Mouse (Mus musculus): ENCODE measurements at regions not wholly inside any gene's neighbourhood (a gene's known extent, or its start where the extent isn't known, plus 50 kb on each side); places are given as distances from the start of the nearest gene placed in this dataset.

DNA sequence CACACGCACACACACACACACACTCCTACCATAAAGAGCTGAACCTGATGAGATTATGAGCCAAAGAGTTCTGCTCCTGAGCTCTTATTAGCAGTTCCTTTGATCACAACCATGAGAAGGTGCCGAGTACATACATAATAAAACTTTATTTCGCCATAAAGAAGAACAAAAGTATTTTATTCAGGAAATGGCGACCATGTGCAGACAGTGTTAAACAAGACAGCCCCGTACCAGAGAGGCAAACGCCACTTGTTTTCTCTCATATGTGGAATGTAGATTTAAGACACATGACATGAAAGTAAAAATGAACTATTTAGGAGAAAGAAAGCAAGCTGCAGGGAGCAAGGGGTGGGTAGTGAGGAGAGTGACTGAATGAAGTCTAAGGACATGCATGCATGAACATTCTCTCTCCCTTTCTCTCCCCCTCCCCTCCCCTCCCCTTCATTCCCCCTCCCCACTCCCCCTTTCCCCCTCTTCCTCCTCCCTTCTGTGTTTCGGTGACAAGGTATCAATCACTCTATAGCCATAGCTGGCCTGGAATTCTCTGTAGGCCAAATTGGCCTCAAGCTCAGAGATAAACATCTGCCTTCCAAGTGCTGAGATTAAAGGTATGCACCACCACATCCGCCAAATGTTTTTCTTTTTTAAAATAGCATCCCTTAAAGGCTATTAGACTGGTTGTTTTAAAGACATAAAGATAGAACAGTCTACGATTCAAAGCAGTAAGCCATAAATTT, 266.0 kb upstream of the Map3k7 start:
- DNase-seq (ENCODE audit: low read depth, low spot score), result no peak

DNA sequence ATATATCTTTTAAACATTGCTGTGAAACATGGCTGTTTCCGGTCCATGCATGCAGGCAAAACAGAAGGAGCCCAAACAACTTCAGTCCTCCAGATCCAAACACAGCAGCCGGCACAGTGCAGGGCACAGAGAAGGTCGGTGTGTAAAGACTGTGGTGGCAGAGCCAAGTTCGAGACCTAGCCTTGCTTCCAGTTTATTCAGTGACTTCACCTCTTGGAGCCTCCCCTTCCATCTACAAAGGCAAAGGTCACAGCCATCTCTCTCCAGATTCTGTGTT, 265.5 kb upstream of the Map3k7 start:
- DNase-seq (ENCODE audit: low read depth, low spot score), result no peak

DNA sequence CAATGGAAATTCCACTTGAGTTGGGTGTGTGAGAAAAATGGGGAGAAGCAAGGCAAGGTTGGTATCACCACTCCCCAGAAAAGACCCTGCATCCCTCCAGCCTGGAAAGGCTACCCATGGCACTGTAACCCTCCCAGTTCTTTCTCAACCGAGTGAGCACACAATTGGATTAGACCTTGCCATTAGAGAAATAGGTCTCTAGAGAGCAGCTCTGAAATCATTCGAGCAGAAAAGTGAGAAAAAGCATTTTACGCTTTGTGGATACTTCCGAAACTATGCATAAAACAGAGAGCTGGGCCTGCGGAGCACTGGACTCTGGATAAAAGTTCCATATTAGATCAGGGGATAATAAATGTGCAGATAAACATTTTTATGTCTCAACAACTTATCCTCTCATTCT, 264.6 kb upstream of the Map3k7 start:
- DNase-seq (ENCODE audit: low read depth, low spot score), result no peak

DNA sequence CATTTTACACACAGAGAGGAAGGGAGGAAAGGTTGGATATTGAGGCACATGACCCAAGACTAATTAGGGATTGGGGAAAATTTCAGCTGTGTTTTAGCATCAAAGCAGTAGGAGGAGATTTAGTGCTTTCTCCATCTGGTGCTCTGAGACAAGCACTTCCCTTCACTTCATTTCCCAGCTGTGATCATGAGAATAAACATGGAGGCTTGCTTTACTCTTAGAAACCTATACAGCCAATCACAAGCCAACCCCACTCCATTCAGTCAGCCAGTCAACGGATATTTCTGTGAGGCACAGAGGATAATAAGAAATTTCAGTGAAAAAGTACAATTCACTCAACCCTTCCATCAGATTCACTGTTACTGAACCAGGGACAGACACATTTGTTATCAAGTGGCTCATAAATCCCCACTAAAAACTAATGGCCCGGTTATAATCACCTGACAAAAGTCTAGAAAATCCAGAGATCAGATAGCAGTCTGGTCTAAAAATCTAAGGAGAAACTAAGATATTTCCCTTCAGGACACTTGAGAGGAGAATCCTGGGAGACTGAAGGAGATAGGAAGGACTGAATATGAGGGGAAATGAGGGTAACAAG, 249.7 kb upstream of the Map3k7 start:
- no peak for DNase-seq (ENCODE audit: low read depth, low spot score)

DNA sequence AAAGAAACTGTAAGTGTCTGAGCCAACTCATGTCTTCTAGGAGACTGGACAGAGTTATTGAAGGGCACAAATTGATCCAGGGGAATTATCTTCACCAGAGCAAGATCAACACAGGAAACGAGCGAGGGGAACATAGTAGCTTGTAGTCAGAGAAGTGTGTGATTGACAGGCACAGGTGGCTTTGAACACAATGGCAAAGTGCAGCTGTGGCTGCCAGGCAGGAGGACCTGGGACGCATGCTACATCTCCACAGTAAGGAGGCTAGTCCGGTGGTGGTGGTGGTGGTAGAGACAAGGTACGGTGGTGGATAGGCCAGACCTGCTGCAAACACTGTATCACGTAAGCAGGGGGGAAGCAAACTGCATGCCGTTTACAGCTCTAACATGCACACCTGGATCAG, 240.4 kb upstream of the Map3k7 start:
- DNase-seq (ENCODE audit: low read depth, low spot score), result no peak

DNA sequence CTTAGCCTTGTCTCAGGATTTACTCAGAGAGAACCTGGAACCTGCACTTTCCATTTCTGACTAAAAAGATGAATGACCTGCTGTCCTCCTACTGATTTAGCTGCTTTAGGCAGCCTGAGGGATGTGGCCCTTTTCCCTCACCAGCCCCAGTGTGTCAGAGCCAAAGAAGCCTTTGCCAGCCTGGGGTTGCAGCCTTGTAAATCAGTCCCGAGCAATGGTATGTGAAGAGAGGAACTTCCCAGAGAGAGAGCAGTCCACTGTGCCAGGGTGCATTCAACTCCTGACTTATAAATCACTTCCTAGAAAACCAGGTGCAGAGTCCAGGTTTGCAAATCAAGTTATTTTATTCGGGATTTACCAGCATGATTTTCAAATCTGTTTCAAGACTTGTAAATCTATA, 239.5 kb upstream of the Map3k7 start:
- DNase-seq (ENCODE audit: low read depth, low spot score), result no peak

DNA sequence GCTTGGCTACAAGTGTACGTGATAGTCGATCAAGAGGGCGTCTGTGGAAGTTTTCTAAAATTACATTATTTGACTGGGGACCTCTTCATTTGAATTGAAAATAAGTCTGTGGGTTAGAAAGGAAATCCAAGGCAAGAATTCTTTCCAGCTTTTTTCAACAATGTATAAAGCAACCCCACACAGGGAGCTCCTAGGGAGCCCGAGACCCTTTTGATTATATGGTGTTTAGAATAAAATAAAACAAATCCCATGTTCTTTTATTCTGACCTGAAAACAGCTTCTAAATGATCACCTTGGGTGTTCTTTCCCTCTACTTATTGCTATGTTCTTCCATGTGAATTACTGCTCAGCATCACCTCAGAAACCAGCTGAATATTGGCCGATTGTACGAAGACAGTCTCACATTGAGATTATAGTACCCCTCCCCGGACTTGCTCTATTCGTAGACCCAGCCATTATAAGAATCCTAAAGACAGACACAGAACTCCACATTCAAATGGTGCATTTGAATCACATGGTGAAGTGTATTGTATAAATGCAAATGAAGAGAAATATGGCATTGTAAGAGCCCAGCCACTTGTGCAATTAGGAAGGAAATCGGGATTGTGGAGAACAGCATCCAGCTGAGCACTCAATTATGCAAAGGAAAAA, 236.3 kb upstream of the Map3k7 start:
- DNase-seq (ENCODE audit: low read depth, low spot score), result peak; percentile 13

DNA sequence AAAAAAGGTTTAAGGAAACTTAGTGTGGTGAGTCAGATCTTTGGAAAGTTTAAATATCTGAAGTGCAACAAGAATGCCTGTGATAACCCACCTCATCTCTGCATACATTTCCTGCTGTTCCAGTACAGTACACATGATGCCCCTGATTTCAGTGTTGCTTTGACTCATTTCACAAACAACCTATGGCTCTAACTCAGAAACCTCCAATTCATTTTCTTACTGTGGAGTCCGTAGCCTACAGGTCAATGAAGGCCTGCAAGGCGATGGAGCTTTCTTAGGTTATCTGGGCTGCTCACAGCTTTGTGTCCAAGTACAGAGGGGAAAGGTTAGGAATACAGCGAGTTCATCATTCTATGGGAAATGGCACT, 235.8 kb upstream of the Map3k7 start:
- no peak for DNase-seq (ENCODE audit: low read depth, low spot score)

DNA sequence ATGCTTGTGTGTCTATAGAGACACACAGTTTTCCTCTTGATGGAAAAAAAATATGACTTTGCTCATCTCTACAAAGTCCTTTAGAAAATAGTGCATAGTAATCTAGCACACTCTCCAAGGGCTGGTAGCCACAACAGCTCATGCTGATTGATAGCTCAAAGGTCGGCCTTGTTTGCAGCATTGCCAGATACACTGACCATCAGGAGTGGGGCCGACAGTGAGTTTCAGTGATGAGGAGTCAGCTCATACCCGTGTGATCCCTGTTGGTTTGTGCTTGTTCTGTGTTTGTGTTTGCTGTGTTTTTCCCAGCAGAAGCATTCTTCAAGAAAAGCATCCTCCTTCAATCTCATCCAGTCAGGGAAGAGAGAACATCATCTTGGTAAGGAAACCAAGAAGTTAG, 220.1 kb upstream of the Map3k7 start:
- no peak for DNase-seq (ENCODE audit: low read depth, low spot score)

DNA sequence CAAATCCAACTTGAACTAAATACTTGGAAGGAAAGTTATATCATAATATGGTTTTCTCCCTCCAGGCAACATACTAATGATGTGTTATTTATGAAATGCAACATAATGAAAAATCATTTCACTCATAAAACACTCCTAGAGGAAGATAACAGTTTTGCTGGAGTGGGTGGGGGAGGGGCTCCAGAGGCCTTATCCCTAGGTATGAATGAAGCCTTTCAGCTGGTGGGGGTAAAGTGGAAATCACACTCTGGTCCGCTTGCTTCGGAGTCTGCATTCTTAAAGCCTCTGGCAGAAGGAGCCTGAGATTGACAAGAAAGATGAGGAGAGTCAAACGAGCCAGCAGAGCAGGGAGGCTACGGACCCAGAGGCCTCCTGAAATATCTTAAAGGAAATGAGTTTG, 219.5 kb upstream of the Map3k7 start:
- no peak for DNase-seq (ENCODE audit: low read depth, low spot score)

DNA sequence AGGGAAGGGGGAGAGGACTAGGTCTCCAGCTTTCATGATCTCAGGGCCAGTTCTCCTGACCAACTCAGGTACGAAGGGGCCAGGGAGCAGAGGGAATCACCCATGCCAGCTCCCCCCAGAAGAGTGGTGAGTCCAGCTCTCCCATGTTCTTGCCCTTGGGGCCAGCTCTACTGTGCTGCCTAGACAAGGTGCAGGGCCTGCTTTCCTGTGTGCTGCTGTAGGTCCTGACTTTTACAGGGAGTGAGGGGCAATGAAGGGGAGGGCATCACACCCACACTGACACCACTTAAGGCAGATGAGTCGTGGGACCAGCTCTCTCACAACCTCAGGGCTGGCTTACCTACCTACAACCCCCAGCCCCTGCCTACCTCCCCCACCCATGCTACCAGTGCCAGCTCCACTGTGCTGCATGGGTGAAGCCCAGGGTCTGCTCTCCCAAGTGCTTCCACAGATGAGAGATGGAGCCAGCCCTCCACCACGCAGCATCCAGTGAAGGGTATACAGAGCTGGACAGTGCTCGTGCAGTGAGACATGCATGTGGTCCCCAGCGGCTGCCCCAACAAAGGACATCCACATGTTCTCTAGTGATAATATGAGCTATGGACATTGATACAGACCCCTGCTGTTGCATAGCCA, 210.1 kb upstream of the Map3k7 start:
- no peak for DNase-seq (ENCODE audit: low read depth, low spot score)

DNA sequence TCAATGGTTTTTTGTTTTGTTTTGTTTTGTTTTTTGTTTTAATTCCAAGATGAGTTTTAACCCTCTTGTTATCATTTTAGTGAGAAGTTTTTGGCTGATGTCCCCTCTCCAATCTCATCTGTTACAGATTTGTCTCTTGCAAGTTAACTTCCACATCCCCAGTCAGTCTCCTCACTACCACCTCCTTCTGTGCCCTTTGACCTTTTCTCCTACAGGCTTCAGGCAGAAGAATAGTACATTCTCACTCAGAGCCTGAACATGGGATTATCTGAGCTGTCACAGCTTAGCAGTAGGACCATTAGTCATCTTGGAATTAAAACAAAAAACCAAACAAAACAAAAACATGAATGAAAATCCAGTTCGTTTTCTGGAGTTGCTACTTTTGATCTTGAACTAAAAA, 206.8 kb upstream of the Map3k7 start:
- DNase-seq (ENCODE audit: low read depth, low spot score), result no peak

DNA sequence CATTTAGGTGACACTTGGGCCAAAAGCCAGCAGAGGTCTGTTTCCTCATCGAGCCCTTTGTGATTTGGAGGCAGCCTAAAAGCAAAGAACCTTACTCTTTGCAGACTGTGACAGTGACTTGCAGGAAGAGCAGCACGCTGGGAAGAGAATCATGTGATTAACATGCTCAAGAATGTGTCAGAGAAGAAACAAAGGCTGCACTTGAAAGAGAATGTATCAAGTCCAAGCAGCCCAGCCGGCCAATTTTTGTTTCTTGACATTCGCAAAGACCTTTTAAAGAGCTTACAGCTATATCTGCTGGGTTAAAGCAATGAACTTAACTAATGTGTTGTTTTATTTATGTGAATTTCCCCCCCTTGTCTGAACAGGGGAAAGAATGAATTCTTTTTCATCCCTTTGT, 203.8 kb upstream of the Map3k7 start:
- DNase-seq (ENCODE audit: low read depth, low spot score), result peak; percentile 26

DNA sequence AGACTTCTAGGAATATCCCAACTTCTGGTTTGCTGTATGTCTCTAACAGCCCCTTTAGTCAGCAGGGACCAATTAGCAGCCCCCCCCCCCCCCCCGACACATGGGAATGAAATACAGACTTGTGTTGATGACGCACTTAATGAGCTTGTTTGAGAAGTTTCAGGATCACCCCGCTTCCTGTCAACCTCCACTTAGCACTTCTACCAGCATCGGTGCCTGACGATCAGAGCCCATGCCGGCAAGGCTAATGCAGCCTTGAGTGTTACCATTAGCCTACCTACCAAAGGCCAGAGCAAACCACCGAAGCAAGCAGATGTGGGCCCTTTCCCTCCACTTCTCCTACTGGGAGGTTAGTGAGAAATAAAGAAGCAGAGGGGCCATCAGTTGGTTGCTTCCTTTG, 201.7 kb upstream of the Map3k7 start:
- DNase-seq (ENCODE audit: low read depth, low spot score), result no peak

DNA sequence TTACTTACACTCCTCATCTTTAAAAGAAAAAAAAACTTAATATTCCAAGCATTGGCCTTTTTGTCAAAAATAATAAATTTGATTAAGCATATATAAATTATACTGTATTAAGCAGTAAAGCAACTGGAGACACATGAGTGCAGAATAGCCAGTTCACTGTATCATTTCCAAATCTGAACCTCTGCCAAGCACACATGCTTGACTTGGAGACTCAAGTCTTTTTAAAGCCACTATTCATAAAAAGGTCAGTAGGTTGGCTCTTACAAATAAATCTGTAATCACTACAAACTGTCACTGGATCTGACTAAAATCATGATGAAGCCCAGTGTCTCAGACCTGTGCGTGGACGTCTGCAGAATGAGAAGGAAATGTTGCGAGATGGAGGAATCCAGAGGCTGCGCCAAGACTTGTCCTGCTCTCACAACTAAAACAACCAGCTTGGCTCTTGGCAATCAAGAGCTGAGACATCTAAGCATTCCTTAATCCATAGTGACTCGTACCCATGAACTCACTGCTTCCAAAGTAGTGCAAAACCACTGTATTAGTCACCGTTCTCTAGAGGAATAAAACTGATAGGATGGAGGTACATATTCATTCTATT, 195.8 kb upstream of the Map3k7 start:
- DNase-seq (ENCODE audit: low read depth, low spot score), result no peak

DNA sequence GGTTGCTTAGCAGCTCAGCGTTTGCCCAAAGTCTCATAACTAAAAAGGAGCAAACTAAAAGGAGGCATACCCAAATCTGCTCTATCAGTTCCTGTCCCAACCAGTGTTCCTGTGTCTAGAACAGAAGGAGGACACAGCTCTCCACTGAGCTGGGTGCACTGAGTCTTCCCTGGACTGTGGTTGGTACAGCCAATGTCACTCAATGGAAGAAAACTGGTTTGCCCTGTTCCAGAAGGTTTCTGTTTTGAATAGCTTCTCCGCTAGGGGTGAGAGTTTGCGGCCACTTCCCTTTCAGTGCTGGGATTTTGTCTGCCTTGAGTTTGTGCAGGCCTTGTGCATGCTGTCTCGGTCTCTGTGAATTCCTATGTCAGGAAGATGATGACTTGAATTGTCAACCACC, 194.6 kb upstream of the Map3k7 start:
- peak; percentile 26 for DNase-seq (ENCODE audit: low read depth, low spot score)

DNA sequence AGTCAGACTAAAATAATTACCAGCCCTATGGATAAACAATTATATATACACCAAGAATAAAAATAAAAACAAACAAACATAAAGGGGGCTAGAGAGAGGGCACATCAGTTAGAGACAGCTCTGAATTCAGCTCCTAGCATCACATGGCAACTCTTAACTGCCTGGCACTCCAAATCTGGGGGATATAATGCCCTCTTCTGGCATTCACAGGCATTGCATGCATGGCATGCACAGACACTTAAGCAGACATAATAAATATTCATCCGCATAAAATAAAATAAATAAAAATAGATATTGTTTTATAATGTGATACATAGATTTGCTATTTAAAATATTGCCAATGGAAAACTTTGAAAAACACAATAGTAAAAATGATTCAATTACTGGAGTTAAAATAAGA, 177.6 kb upstream of the Map3k7 start:
- peak; percentile 57 for DNase-seq (ENCODE audit: low read depth, low spot score)

DNA sequence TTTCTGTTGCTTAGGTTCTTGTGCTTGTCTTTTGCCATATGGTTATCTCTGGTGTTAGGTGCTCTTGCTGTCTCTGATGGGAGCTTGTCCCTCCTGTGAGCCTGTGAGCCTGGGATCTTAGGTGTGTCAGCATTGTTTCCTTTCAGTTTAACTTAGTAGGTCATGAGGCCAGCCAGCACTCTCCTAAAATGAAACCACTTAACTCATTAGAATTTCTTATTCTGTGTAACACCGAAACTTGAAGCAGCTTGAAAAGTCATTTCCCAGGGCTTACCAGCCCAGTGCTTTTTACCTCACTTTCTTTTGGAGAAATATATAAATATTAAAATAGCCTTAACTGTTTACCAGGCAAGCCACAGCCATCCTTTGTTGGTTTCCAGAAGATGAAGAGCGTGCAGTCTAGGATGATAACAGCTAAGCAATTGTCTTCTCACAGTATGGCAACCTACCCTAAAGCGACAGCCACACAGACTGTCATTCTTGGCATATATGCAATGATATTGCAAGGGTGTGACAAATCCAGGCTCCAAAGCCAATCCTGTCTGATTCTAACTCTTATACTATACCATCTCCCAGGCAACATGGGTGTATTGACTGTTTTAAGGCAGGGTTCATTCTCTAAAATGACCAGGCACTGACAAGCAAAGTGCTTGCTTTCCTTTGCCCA, 146.2 kb upstream of the Map3k7 start:
- no peak for DNase-seq (ENCODE audit: low read depth, low spot score)

DNA sequence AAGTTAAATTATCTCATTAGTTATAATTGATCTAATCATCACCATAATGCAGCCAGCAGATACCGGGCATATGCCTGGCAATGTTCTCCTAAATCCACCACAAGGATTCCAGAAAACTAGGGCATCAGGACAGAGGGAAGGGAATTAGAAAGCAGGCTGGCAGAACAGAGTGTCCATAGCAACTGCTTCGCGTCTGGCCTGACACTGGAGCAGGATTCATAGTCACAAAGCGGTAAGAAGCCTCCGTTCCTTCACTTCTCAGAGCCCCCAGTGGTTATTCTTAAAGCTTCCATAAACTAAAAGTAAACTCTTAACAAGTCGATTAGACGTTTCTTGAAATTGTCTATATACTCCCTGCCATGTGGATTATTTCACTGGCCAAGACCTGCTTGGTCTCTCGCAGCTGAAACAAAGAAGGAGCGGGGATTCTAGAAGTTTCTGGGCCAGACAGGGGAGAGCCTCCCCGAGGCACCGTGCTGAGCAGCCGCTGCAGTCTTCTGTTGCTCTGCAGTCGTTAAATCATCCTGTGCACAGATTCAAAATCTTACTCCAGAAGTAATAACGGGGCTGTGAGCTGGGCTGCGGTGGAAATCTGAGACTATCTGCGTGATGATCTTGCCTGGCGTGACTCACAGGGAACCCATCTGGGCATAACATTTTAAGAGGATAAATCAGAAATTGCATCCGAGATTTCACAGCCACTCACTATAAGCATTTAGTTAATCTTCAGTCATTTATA, 144.2 kb upstream of the Map3k7 start:
- no peak for DNase-seq (ENCODE audit: low read depth, low spot score)

DNA sequence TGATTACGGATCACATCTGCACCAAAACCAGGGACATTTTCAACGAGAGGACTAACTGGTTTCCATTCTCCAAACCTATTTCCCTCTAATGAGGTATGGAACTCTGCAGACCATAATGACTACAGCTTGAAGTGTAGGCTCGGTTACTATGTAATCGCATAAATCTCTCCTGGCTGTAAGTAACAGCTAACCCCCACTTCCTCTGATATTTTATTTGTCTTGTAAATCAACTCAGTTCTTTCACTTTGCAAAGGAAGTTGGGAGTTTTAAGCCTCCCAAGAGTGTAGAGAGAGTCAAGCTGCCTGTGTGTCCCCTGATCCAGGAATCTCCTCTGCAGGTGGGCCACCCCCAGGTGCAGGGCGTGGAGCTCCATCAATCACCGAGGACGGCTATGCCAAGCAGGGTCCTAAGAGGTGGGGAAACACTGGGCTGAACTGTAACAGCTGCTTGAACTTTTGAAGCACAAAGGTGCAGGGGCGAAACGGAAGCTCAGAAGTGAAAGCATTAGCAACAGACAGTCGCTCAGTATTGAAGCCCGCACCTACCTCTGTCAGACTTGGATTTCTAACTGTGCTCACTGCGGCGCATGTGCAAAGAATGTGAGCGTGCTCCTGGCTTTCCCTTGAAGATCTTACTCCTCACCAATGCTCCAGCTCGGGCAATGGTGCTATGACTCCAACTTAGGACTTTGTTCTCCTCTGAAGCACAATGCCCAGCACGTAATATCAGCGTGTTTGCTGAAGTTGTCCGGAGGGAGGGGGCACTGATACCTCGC, 140.1 kb upstream of the Map3k7 start:
- DNase-seq (ENCODE audit: low read depth, low spot score), result peak; percentile 72
